Mouse (Mus musculus): ENCODE measurements around the gene St6galnac5. TPM values are rescaled to one million over a fixed set of nuclear protein-coding genes. Genes with fewer than 3 reads are reported as not detected.
"Not testable (repeated sequence)": the region's sequence is repeated elsewhere in the genome, so short reads cannot be mapped to it uniquely, and the experiment has no call there.

Gene St6galnac5
- total RNA-seq, 2 experiments from 2014 or later: 147 to 149 TPM

DNA sequence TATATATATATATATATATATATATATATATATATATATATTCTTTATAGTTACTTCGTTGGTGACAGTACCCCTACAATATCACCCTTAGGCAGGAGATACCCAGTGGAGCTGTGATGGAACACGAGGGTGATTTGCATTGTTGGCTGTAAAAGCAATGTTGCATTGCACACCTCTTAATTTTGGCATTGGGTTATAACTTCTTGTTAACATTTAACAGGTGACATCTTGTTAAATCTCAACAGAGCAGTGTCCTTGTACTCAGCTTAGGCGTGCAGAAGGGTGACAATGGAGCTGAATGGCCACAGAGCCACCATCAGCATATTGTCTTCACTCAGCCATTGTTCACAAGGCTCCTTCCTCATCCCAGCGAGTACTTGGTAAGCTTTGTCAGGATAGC, 185.8 kb downstream of the St6galnac5 start:
- DNase-seq (ENCODE audit: low spot score in 2 of 2): no peak

DNA sequence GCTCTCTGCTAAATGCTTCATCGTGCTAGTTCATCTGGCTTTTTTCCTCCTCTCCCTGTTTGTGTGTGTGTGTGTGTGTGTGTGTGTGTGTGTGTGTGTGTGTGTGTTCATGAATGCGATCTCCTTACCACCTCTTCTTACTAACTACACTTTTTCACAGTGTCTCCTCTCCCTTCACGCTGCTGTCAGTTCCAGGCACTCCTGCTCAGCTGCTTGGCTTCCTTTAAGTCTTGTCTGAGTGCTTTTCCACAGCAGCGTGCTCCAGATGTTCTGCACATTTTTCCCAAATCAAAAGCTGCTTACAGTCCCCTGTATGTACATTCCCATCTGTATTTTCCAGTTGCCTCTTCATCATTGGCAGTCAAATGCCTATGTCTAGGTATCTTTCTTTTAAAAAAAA, 189.0 kb downstream of the St6galnac5 start:
- DNase-seq (ENCODE audit: low spot score in 2 of 2): no peak

GRCm38 (mm10) chr3:152792601-152793000, 189.4 kb downstream of the St6galnac5 start:
- DNase-seq (ENCODE audit: low spot score in 2 of 2): no peak

GRCm38 (mm10) chr3:152788301-152788953, 193.6 kb downstream of the St6galnac5 start:
- DNase-seq (ENCODE audit: low spot score in 2 of 2): not testable (repeated sequence)

DNA sequence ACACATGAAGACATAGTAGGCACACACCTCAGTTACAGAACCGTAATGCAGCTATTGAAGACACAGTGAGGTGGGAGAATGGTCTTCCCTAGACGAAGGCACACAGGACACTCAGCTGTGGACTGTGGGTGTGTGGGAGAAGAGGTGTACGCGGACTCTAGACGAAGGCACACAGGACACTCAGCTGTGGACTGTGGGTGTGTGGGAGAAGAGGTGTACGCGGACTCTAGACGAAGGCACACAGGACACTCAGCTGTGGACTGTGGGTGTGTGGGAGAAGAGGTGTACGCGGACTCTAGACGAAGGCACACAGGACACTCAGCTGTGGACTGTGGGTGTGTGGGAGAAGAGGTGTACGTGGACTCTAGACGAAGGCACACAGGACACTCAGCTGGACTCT, 197.7 kb downstream of the St6galnac5 start:
- DNase-seq (ENCODE audit: low spot score in 2 of 2): not testable (repeated sequence)

DNA sequence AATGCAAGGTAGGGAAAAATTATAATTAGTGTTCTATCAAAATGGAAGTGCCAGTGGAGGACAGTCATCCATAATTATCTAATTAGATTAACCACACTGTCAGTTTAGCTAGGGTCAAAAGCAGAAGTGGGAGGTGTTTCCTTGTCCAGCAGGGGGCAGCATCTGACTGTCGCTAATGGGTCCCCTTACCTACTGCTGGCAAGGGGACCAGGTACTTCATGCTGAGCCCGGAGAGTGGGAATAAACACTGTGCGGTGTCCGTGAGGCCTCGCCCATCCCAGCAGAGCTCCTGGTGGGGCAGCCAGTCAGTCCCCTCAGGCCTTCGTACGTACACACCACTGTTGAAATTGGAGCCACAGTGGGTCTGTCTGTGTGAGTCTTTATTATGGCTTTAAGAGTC, 198.3 kb downstream of the St6galnac5 start:
- DNase-seq (ENCODE audit: low spot score in 2 of 2): peak; percentile 82 to 83

- no peak for DNase-seq (ENCODE audit: low spot score in 2 of 2)
Observed at GRCm38 (mm10) chr3:152779819-152780218, 202.2 kb downstream of the St6galnac5 start.

DNA sequence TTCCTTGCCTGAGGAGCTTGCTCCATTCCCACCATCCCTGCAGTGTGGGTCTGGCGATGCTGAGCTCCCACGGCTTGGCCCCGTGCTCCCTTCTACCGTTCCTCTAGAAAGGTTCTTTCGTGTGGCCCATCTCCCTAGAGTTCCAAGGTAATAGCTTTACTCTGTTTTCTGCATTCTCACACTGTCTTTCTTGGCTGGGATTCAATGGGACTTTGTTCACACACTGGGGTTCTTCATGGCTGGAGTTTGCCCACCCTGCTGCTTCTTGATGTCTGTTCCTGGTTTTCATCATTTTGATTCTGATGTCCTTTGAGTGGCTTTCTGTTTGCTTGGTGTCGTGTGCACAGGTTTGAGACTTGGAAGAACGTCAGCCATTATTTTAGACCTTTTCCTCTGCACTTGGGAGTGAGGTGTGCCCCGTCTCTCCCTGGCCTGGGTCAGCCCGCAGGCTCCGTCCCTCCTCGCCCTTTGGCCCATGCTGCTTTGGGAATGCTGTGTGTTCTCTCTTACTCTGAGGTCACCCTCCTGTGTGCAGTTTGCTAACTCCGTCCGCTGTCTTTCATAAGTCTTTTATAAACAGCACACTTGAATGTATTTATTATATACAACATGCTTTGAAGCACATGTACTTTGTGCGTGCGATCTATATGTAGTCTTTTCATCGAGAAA, 205.0 kb downstream of the St6galnac5 start:
- no peak for DNase-seq (ENCODE audit: low spot score in 2 of 2)

DNA sequence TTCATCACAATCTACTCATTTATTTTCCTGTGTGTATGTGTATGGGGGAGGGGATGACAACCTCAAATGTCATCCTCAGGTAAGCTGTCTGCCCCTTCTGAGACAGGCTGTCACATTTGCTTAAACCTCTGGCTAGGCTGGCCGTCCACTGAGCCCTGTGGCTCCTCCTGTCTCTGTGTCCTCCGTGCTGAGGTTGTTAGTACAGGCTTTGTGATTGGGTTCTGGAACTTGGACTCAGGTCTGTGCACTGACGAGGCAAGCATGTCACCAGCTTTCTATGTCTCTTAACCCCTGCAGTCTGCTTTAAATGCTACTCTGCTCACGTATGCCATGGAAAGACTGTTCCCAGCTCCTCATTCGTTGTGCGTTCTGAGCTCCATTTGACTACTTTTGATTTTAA, 205.7 kb downstream of the St6galnac5 start:
- DNase-seq (ENCODE audit: low spot score in 2 of 2): no peak

DNA sequence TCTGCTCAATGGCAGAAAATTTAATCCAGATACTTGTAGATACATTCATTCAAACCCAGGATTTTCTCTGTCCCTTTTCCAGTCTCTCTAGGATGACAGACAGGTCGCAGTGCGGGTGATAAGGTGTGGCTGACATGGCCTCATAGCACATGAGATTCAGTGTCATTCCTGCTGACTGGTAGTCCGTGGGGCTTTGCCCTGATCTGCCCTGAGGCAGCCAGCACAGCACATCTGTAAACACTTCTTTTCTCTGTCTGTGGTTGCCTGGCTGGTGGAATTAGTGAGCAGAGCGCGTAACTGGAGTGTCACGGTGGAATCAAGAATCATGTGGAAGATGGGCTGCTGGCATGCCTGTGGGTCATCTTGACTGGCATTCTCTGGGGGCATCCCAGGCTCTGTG, 212.0 kb downstream of the St6galnac5 start:
- no peak for DNase-seq (ENCODE audit: low spot score in 2 of 2)

- DNase-seq (ENCODE audit: low spot score in 2 of 2): no peak
Observed at GRCm38 (mm10) chr3:152767485-152767884, 214.6 kb downstream of the St6galnac5 start.
